Mouse (Mus musculus): ENCODE measurements around the gene Btbd9. TPM values are rescaled to one million over a fixed set of nuclear protein-coding genes. Genes with fewer than 3 reads are reported as not detected.
A peak's percentile ranks its signal among the peaks of the same experiment; 100 is the strongest.

The Btbd9 gene
- total RNA-seq, 1 experiment, result 28.2 TPM

DNA sequence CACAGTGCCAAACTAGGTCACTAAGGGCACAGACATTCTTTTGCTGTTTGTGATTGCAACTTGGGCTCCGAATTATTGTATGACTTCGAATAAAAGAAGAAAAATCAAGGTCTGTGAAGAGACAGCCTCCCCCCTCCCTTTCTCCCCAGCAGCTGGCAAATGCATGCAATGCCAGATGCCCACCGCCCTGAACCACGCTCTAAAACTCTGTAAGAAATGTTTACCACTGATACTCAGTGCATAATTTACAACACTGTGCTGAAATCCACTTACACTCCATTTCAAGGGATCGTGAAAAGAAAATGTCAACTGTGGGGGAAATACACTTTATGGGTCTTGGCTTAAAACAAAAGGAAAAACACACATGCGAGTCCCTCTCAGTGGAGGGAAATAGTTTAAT is 313.3 kb downstream of the Btbd9 start:
- in situ Hi-C loops (cut with MboI; ENCODE audit: low sequenced_read_pairs in 2 of 2, unreplicated experiment in 2 of 2), result no loop called here
- TF ChIP-seq ZC3H11A (IDR thresholded peaks at IDR 0.05; ENCODE audit: borderline replicate concordance, low read depth, low read length) (no peak), CHD2 (IDR thresholded peaks at IDR 0.05; ENCODE audit: low read depth, low read length) (no peak), MAFK (IDR thresholded peaks at IDR 0.05; ENCODE audit: insufficient read depth, low read depth, low read length) (no peak), ZNF384 (IDR thresholded peaks at IDR 0.05; ENCODE audit: low read depth, low read length) (no peak)
- DNase-seq (ENCODE audit: low read depth, low spot score), result no peak
- Histone ChIP-seq H3K36me3 (ENCODE audit: control insufficient read depth, insufficient read depth, low read length, poor library complexity, severe bottlenecking) (no peaks in the 10 kb centered on the region), H3K4me1 (ENCODE audit: control insufficient read depth in 2 of 2, insufficient read depth in 2 of 2, low read length in 2 of 2, poor library complexity in 1 of 2) (peaks cover 4 to 12% of the 10 kb centered on the region in 2 experiments; a peak in 2 of 4 replicates), H3K9me3 (ENCODE audit: control insufficient read depth, insufficient read depth, low read depth, low read length) (no peaks in the 10 kb centered on the region), H3K27ac (ENCODE audit: insufficient read depth, low read depth, low read length, poor library complexity, severe bottlenecking) (no peak overlapping the region), H3K9ac (ENCODE audit: insufficient read depth, low read depth, low read length, poor library complexity, severe bottlenecking) (no peak overlapping the region), H3K4me3 (ENCODE audit: insufficient read depth in 1 of 2, low read depth in 1 of 2, low read length in 2 of 2, poor library complexity in 1 of 2, severe bottlenecking in 1 of 2) (no peak overlapping the region)

DNA sequence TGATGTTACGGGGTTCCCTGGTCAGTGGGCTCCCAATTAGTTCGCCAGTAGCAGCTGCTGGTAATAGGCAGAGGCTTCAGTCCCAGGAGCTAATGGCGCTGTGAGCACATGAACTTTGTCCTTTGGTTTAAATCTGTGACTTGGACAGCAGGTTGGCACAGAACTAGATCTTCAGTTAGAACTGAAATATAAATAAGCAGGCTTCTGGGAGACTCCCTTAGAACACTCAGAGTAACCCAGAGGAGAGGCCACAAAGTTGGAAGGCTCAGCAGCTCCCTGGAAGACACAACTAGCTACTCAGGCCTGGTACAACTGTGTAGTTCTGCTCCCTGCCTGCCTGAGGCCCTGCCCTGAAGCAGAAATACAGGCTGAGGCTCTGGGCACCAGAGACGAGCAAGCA is 313.8 kb downstream of the Btbd9 start:
- no peak overlapping the region for H3K27ac ChIP-seq (ENCODE audit: insufficient read depth, low read depth, low read length, poor library complexity, severe bottlenecking)
- TF ChIP-seq ZC3H11A (IDR thresholded peaks at IDR 0.05; ENCODE audit: borderline replicate concordance, low read depth, low read length), result no peak
- TF ChIP-seq MAFK (IDR thresholded peaks at IDR 0.05; ENCODE audit: insufficient read depth, low read depth, low read length), result no peak
- no peak for TF ChIP-seq HCFC1 (IDR thresholded peaks at IDR 0.05; ENCODE audit: borderline replicate concordance, insufficient read depth, low read length)
- TF ChIP-seq CHD2 (IDR thresholded peaks at IDR 0.05; ENCODE audit: low read depth, low read length), result no peak
- no peak for TF ChIP-seq ZNF384 (IDR thresholded peaks at IDR 0.05; ENCODE audit: low read depth, low read length)
- peaks cover 4 to 12% of the 10 kb centered on the region in 2 experiments; a peak in 2 of 4 replicates for H3K4me1 ChIP-seq (ENCODE audit: control insufficient read depth in 2 of 2, insufficient read depth in 2 of 2, low read length in 2 of 2, poor library complexity in 1 of 2)
- H3K4me3 ChIP-seq (ENCODE audit: insufficient read depth in 1 of 2, low read depth in 1 of 2, low read length in 2 of 2, poor library complexity in 1 of 2, severe bottlenecking in 1 of 2), result no peak overlapping the region
- DNase-seq (ENCODE audit: low read depth, low spot score), result no peak
- in situ Hi-C loops (cut with MboI; ENCODE audit: low sequenced_read_pairs in 2 of 2, unreplicated experiment in 2 of 2), result no loop called here
- no peaks in the 10 kb centered on the region for H3K9me3 ChIP-seq (ENCODE audit: control insufficient read depth, insufficient read depth, low read depth, low read length)
- H3K36me3 ChIP-seq (ENCODE audit: control insufficient read depth, insufficient read depth, low read length, poor library complexity, severe bottlenecking), result no peaks in the 10 kb centered on the region
- no peak overlapping the region for H3K9ac ChIP-seq (ENCODE audit: insufficient read depth, low read depth, low read length, poor library complexity, severe bottlenecking)

DNA sequence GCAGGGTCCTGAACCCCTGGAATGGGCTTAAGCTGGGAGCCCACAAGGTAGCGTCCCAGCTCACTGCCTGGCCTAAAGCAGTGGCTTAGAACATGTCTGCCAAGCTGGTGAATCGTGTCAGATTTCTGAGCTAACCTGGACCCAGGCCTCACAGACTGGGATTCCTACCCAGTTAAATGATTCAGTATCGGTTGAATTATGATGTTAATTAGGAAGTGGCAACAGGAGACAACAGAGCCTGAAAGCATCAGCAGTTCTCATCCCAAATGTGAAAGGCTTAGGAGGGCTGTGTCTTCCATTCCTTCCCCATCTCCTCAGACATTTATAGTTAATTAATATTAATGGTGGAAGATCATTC is 314.3 kb downstream of the Btbd9 start:
- Histone ChIP-seq H3K4me3 (ENCODE audit: insufficient read depth in 1 of 2, low read depth in 1 of 2, low read length in 2 of 2, poor library complexity in 1 of 2, severe bottlenecking in 1 of 2) (no peak overlapping the region), H3K4me1 (ENCODE audit: control insufficient read depth in 2 of 2, insufficient read depth in 2 of 2, low read length in 2 of 2, poor library complexity in 1 of 2) (peaks cover 4 to 12% of the 10 kb centered on the region in 2 experiments; a peak in 2 of 4 replicates), H3K27ac (ENCODE audit: insufficient read depth, low read depth, low read length, poor library complexity, severe bottlenecking) (peak overlapping the region; percentile 61), H3K9me3 (ENCODE audit: control insufficient read depth, insufficient read depth, low read depth, low read length) (no peaks in the 10 kb centered on the region), H3K9ac (ENCODE audit: insufficient read depth, low read depth, low read length, poor library complexity, severe bottlenecking) (no peak overlapping the region), H3K36me3 (ENCODE audit: control insufficient read depth, insufficient read depth, low read length, poor library complexity, severe bottlenecking) (no peaks in the 10 kb centered on the region)
- TF ChIP-seq HCFC1 (IDR thresholded peaks at IDR 0.05; ENCODE audit: borderline replicate concordance, insufficient read depth, low read length), result no peak
- no peak for TF ChIP-seq CHD2 (IDR thresholded peaks at IDR 0.05; ENCODE audit: low read depth, low read length)
- TF ChIP-seq ZC3H11A (IDR thresholded peaks at IDR 0.05; ENCODE audit: borderline replicate concordance, low read depth, low read length), result no peak
- no peak for TF ChIP-seq MAFK (IDR thresholded peaks at IDR 0.05; ENCODE audit: insufficient read depth, low read depth, low read length)
- TF ChIP-seq ZNF384 (IDR thresholded peaks at IDR 0.05; ENCODE audit: low read depth, low read length), result no peak
- peak; percentile 29 for DNase-seq (ENCODE audit: low read depth, low spot score)
- in situ Hi-C loops (cut with MboI; ENCODE audit: low sequenced_read_pairs in 2 of 2, unreplicated experiment in 2 of 2), result no loop called here

DNA sequence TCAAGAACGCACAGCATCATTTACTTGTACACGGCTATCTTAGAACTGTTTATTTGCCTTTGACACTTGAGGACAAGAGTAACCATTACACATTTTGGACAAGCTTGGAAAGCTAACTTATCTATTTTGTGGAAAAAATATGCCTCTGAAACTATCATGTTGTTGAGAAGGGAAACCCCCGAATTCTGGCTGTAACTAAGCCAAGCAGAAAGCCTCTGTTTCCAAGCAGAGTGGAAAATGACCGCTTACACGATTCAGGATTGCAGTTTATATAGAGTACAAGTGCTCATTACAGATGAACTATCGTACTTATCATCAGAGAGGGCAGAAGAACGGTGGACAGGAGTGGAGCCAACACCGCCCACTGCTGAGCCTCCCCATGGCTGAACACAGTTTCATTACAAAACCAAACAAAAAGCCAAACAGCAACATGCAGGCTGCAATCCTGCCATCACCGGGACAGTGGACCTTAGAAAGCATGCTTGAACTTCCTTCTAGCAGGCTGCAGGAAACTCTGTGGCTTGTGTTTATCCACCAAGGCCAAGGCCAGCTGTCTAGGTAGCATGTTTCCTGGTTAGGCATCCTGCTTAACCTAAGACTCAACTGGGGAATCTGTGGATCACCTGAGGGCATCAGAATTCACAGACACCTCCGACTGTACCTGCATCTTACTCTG is 314.8 kb downstream of the Btbd9 start:
- no peak overlapping the region for H3K9ac ChIP-seq (ENCODE audit: insufficient read depth, low read depth, low read length, poor library complexity, severe bottlenecking)
- no peaks in the 10 kb centered on the region for H3K36me3 ChIP-seq (ENCODE audit: control insufficient read depth, insufficient read depth, low read length, poor library complexity, severe bottlenecking)
- H3K4me3 ChIP-seq (ENCODE audit: insufficient read depth in 1 of 2, low read depth in 1 of 2, low read length in 2 of 2, poor library complexity in 1 of 2, severe bottlenecking in 1 of 2), result no peak overlapping the region
- in situ Hi-C loops (cut with MboI; ENCODE audit: low sequenced_read_pairs in 2 of 2, unreplicated experiment in 2 of 2), result no loop called here
- peaks cover 4 to 12% of the 10 kb centered on the region in 2 experiments; a peak in 2 of 4 replicates for H3K4me1 ChIP-seq (ENCODE audit: control insufficient read depth in 2 of 2, insufficient read depth in 2 of 2, low read length in 2 of 2, poor library complexity in 1 of 2)
- H3K9me3 ChIP-seq (ENCODE audit: control insufficient read depth, insufficient read depth, low read depth, low read length), result no peaks in the 10 kb centered on the region
- peak overlapping the region; percentile 61 for H3K27ac ChIP-seq (ENCODE audit: insufficient read depth, low read depth, low read length, poor library complexity, severe bottlenecking)
- DNase-seq (ENCODE audit: low read depth, low spot score), result no peak
- no peak for TF ChIP-seq ZC3H11A (IDR thresholded peaks at IDR 0.05; ENCODE audit: borderline replicate concordance, low read depth, low read length)
